Mouse (Mus musculus) stomach, embryonic 14.5 days (tissue): ENCODE measurements around the gene Scpep1. TPM values are rescaled to one million over a fixed set of nuclear protein-coding genes. Genes with fewer than 3 reads are reported as not detected.

Experiments
- ATAC-seq: fragments of 200-750 bp; cut with Nextera tagmentation; 2 replicates; pipeline ENCODE4 v1.8.0; 2017; ENCODE audit warnings: low read depth, moderate TSS enrichment; ENCODE audit not compliant: insufficient number of reproducible peaks, insufficient read depth, low FRiP score
- H3K27ac ChIP-seq: fragments of 300-500 bp; sonication (generic); 2 replicates; pipeline ENCODE4 v1.5.1; 2014; ENCODE audit warnings: mild to moderate bottlenecking, low read length, moderate library complexity, mixed read lengths
- H3K27me3 ChIP-seq: fragments of 300-500 bp; sonication (generic); 2 replicates; pipeline ENCODE4 v1.6.1; 2014; ENCODE audit warnings: low read length, control low read depth, mixed read lengths; ENCODE audit not compliant: control insufficient read depth, insufficient read depth
- H3K36me3 ChIP-seq: fragments of 300-500 bp; sonication (generic); 2 replicates; pipeline ENCODE4 v1.6.1; 2014; ENCODE audit warnings: mild to moderate bottlenecking, control low read depth, low read length, moderate library complexity, mixed read lengths; ENCODE audit not compliant: control insufficient read depth, insufficient read depth
- H3K4me1 ChIP-seq: fragments of 300-500 bp; sonication (generic); 2 replicates; pipeline ENCODE4 v1.6.1; 2014; ENCODE audit warnings: low read length, control low read depth, mixed read lengths; ENCODE audit not compliant: control insufficient read depth, insufficient read depth
- H3K4me2 ChIP-seq: fragments of 300-500 bp; sonication (generic); replicated peaks from 2 replicates; pipeline ENCODE4 v1.6.1; 2014; ENCODE audit warnings: low read depth, low read length, control low read depth
- H3K4me3 ChIP-seq: fragments of 300-500 bp; sonication (generic); 2 replicates; pipeline ENCODE4 v1.5.1; 2014; ENCODE audit warnings: low read depth, low read length, control low read depth
- H3K9ac ChIP-seq: fragments of 300-500 bp; sonication (generic); replicated peaks from 2 replicates; pipeline ENCODE4 v1.6.1; 2014; ENCODE audit warnings: low read depth, mild to moderate bottlenecking, control low read depth, low read length, moderate library complexity, mixed read lengths
- H3K9me3 ChIP-seq: fragments of 300-500 bp; sonication (generic); 2 replicates; pipeline ENCODE4 v1.6.1; 2016; ENCODE audit warnings: low read depth, low read length, control low read depth; ENCODE audit not compliant: control insufficient read depth
- WGBS: fragments of 180-500 bp; shearing (Covaris S2); extraction: QIAGEN DNeasy Blood & Tissue Kit; methylation state at CpG from one replicate; pipeline ENCODE4 v1.1.7; 2014; 5-methylcytosine and 5-hydroxymethylcytosine counted together
- polyA plus RNA-seq: library from polyadenylated mRNA; unstranded; fragments of >200 nt; fragmentation: Nextera tagmentation; extraction: Ambion mirVana; gene quantifications from 2 replicates; pipeline ENCODE4 v1.2.1, GENCODE M21; 2014

Scpep1 gene
- polyA plus RNA-seq, 1 experiment from 2014 or later = 73.5 TPM

GRCm38 (mm10) chr11:88948896-88949295, 6.4 kb downstream of the Scpep1 start:
- Histone ChIP-seq H3K4me1 (no peaks in the 10 kb centered on the region), H3K9ac (no peak overlapping the region), H3K9me3 (no peaks in the 10 kb centered on the region), H3K4me2 (no peak overlapping the region), H3K36me3 (peaks cover 2% of the 10 kb centered on the region; the same call in 1 of the 2 replicates), H3K27ac (no peak overlapping the region), H3K4me3 (no peak overlapping the region), H3K27me3 (no peaks in the 10 kb centered on the region)
- ATAC-seq = no peak
- WGBS = 55% methylated on average over 8 of the region's 8 CpGs

- H3K27ac ChIP-seq = no peak overlapping the region
- H3K9me3 ChIP-seq = no peaks in the 10 kb centered on the region
- H3K4me1 ChIP-seq = no peaks in the 10 kb centered on the region
- ATAC-seq = no peak
- H3K36me3 ChIP-seq = peaks cover 12% of the 10 kb centered on the region
- 76% methylated on average over 7 of the region's 8 CpGs for WGBS
- H3K9ac ChIP-seq = no peak overlapping the region
- H3K4me2 ChIP-seq = no peak overlapping the region
- H3K27me3 ChIP-seq = no peaks in the 10 kb centered on the region
- H3K4me3 ChIP-seq = no peak overlapping the region
Measured at GRCm38 (mm10) chr11:88945971-88946585, 9.2 kb downstream of the Scpep1 start.

- H3K9ac ChIP-seq = no peak overlapping the region
- no peaks in the 10 kb centered on the region for H3K27me3 ChIP-seq
- no peak overlapping the region for H3K27ac ChIP-seq
- no peaks in the 10 kb centered on the region for H3K4me1 ChIP-seq
- H3K36me3 ChIP-seq = peaks cover 12% of the 10 kb centered on the region
- no peaks in the 10 kb centered on the region for H3K9me3 ChIP-seq
- H3K4me2 ChIP-seq = no peak overlapping the region
- H3K4me3 ChIP-seq = no peak overlapping the region
- ATAC-seq = no peak
- 87% methylated on average over 12 of the region's 12 CpGs for WGBS
Measured at GRCm38 (mm10) chr11:88941489-88941888, 13.8 kb downstream of the Scpep1 start.

GRCm38 (mm10) chr11:88939634-88940033, 15.6 kb downstream of the Scpep1 start:
- H3K9ac ChIP-seq = no peak overlapping the region
- no peaks in the 10 kb centered on the region for H3K9me3 ChIP-seq
- H3K27ac ChIP-seq = no peak overlapping the region
- no peaks in the 10 kb centered on the region for H3K27me3 ChIP-seq
- 95% methylated on average over 4 of the region's 4 CpGs for WGBS
- H3K36me3 ChIP-seq = peaks cover 12% of the 10 kb centered on the region
- ATAC-seq = no peak
- no peak overlapping the region for H3K4me2 ChIP-seq
- H3K4me3 ChIP-seq = no peak overlapping the region
- no peaks in the 10 kb centered on the region for H3K4me1 ChIP-seq

- Histone ChIP-seq H3K4me3 (no peak overlapping the region), H3K9me3 (no peaks in the 10 kb centered on the region), H3K9ac (no peak overlapping the region), H3K4me1 (no peaks in the 10 kb centered on the region), H3K4me2 (no peak overlapping the region), H3K27me3 (no peaks in the 10 kb centered on the region), H3K36me3 (peaks cover 9% of the 10 kb centered on the region), H3K27ac (no peak overlapping the region)
- ATAC-seq = no peak
- 100% methylated on average over 2 of the region's 2 CpGs for WGBS
Measured at GRCm38 (mm10) chr11:88938770-88939169, 16.5 kb downstream of the Scpep1 start.

- no peak for ATAC-seq
- Histone ChIP-seq H3K27ac (no peak overlapping the region), H3K4me1 (no peaks in the 10 kb centered on the region), H3K9ac (no peak overlapping the region), H3K9me3 (no peaks in the 10 kb centered on the region), H3K4me3 (no peak overlapping the region), H3K27me3 (no peaks in the 10 kb centered on the region), H3K36me3 (peaks cover 3% of the 10 kb centered on the region), H3K4me2 (no peak overlapping the region)
- 87% methylated on average over 2 of the region's 2 CpGs for WGBS
Measured at GRCm38 (mm10) chr11:88937886-88938285, 17.4 kb downstream of the Scpep1 start.

- no peak for ATAC-seq
- H3K9ac ChIP-seq = no peak overlapping the region
- no peak overlapping the region for H3K27ac ChIP-seq
- no peaks in the 10 kb centered on the region for H3K27me3 ChIP-seq
- 93% methylated on average over 19 of the region's 19 CpGs for WGBS
- no peak overlapping the region for H3K4me2 ChIP-seq
- no peaks in the 10 kb centered on the region for H3K4me1 ChIP-seq
- no peak overlapping the region for H3K4me3 ChIP-seq
- peaks cover 6% of the 10 kb centered on the region for H3K36me3 ChIP-seq
- no peaks in the 10 kb centered on the region for H3K9me3 ChIP-seq
Measured at GRCm38 (mm10) chr11:88934089-88935000, 20.9 kb downstream of the Scpep1 start.

GRCm38 (mm10) chr11:88933030-88933429, 22.2 kb downstream of the Scpep1 start:
- peaks cover 11% of the 10 kb centered on the region for H3K36me3 ChIP-seq
- H3K4me2 ChIP-seq = no peak overlapping the region
- no peaks in the 10 kb centered on the region for H3K4me1 ChIP-seq
- no peak overlapping the region for H3K27ac ChIP-seq
- WGBS = 90% methylated on average over 9 of the region's 9 CpGs
- no peak for ATAC-seq
- H3K4me3 ChIP-seq = no peak overlapping the region
- H3K9me3 ChIP-seq = no peaks in the 10 kb centered on the region
- H3K27me3 ChIP-seq = no peaks in the 10 kb centered on the region
- H3K9ac ChIP-seq = no peak overlapping the region
